Mouse (Mus musculus) adrenal gland, postnatal 36 days (tissue): ENCODE results near the gene 9230104L09Rik. TPM values are rescaled to one million over a fixed set of nuclear protein-coding genes. Genes with fewer than 3 reads are reported as not detected.
A peak's percentile ranks its signal among the peaks of the same experiment; 100 is the strongest.

ENCODE experiments used
- DNase-seq, 2 experiments: peaks; one replicate each; pipeline ENCODE4 v3.0.0; 2021; ENCODE audit warnings: mixed read lengths in 1 of 2
- total RNA-seq, 2 experiments: library from RNA; stranded (reverse); gene quantifications; 2 replicates each; pipeline ENCODE4 v1.2.3; 2021

Gene 9230104L09Rik
- total RNA-seq, 2 experiments from 2014 or later, result 1.7 TPM; not detected in 1

- DNase-seq, result peak; percentile 19 to 33
Measured at GRCm38 (mm10) chr2:148856630-148857400, 8.0 kb downstream of the 9230104L09Rik start.

- peak; percentile 73 to 79 for DNase-seq
Measured at GRCm38 (mm10) chr2:148851116-148851906, 13.5 kb downstream of the 9230104L09Rik start.

GRCm38 (mm10) chr2:148839224-148839623 lies 25.6 kb downstream of the 9230104L09Rik start:
- DNase-seq, result no peak

- DNase-seq, result no peak
Measured at GRCm38 (mm10) chr2:148838075-148838777, 26.6 kb downstream of the 9230104L09Rik start.

- DNase-seq, result no peak
Measured at GRCm38 (mm10) chr2:148834912-148835311, 29.9 kb downstream of the 9230104L09Rik start, which contains the start of gene Cst9. Gene Cst9 (plus strand): TSS chr2:148835147.

- no peak for DNase-seq
Measured at GRCm38 (mm10) chr2:148825986-148826385, 38.9 kb downstream of the 9230104L09Rik start.

GRCm38 (mm10) chr2:148819909-148820308 lies 44.9 kb downstream of the 9230104L09Rik start, which contains the start of gene Cst13:
Gene Cst13 (plus strand): TSS chr2:148820081.
- DNase-seq, result no peak

- no peak for DNase-seq
Measured at GRCm38 (mm10) chr2:148806696-148807095, 58.1 kb downstream of the 9230104L09Rik start.

- no peak for DNase-seq
Measured at GRCm38 (mm10) chr2:148801491-148801921, 63.3 kb downstream of the 9230104L09Rik start.

- DNase-seq, result peak in 1 of 2 experiments; percentile 17
Measured at GRCm38 (mm10) chr2:148798485-148798884, 66.4 kb downstream of the 9230104L09Rik start, which contains the start of gene Cst8. Gene Cst8 (plus strand): TSS chr2:148798785.

Other genes starting within 250 kb of the 9230104L09Rik start
- gene Nxt1, start 192.4 kb downstream of the 9230104L09Rik start, total RNA-seq, result 10 to 100 TPM; 18.5 to 18.8 TPM
- gene Gzf1, start 184.0 kb downstream of the 9230104L09Rik start, total RNA-seq, result 10 to 100 TPM; 27.8 to 34.8 TPM
- 1 to 10 TPM; 4.2 to 5.8 TPM for gene Napb, start 132.6 kb downstream of the 9230104L09Rik start, total RNA-seq
- under 1 TPM; 0.49 to 0.89 TPM for gene Cstl1, start 114.7 kb downstream of the 9230104L09Rik start, total RNA-seq
- not detected for gene Cst11, start 93.5 kb downstream of the 9230104L09Rik start, total RNA-seq
- gene 8030411F24Rik, start 83.0 kb downstream of the 9230104L09Rik start, total RNA-seq, result not detected
- gene Cst12, start 75.7 kb downstream of the 9230104L09Rik start, total RNA-seq, result not detected
- 100 to 1,000 TPM in 1 of 2 experiments, 1 to 10 TPM in 1; 4.2 to 134 TPM for gene Cst8, start 66.3 kb downstream of the 9230104L09Rik start, total RNA-seq
- gene Cst13, start 45.0 kb downstream of the 9230104L09Rik start, total RNA-seq, result not detected
- not detected for gene Cst9, start 29.9 kb downstream of the 9230104L09Rik start, total RNA-seq
- 100 to 1,000 TPM; 740 to 871 TPM for gene Cst3, start 10.7 kb upstream of the 9230104L09Rik start, total RNA-seq
- gene Gm1330, start 138.2 kb upstream of the 9230104L09Rik start, total RNA-seq, result not detected
- not detected for gene Gm10750, start 152.2 kb upstream of the 9230104L09Rik start, total RNA-seq